Mouse (Mus musculus) lung, adult 2 months (tissue): ENCODE results near the gene Ddx6.

Experiments
- CTCF ChIP-seq: fragments of 200-500 bp; IDR thresholded peaks from 2 replicates; pipeline ENCODE4 v1.5.1; 2011; ENCODE audit warnings: mild to moderate bottlenecking, low read length, control low read depth; ENCODE audit not compliant: insufficient read depth
- POLR2A ChIP-seq: fragments of 200-500 bp; IDR thresholded peaks from 2 replicates; pipeline ENCODE4 v1.6.1; 2011; ENCODE audit warnings: low read depth, mild to moderate bottlenecking, control low read depth, low read length, borderline replicate concordance; ENCODE audit errors: extremely low read depth

GRCm38 (mm10) chr9:44600801-44601200 lies 3.9 kb upstream of the Ddx6 start:
- no peak for TF ChIP-seq CTCF
- TF ChIP-seq POLR2A = no peak
